Mouse (Mus musculus): ENCODE results near the gene Tmem119. TPM values are rescaled to one million over a fixed set of nuclear protein-coding genes. Genes with fewer than 3 reads are reported as not detected.

Gene Tmem119
- polyA plus RNA-seq, 1 experiment from 2014 or later: 5.0 TPM

DNA sequence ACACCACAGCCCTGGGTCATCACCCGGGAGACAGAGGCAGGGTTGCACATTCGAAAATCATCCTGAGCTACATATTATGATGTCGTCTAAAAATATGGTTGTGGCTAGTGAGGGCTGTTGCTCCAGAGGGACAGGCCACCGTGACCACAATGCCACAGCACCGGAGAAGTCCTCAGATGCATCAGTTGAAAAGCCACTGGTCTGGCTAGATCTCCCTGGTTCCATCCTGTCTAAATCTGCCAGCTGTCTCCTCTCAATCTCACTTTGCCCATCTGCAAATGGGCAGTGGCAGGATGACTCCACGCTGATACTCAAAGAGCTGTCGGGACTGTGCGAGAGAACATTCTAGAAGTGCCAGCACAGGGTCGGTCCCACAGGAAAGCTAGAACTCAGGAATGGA is 1.8 kb downstream of the Tmem119 start:
- no peak for DNase-seq (ENCODE audit: low spot score)
- 81% methylated on average over 9 of the region's 9 CpGs for WGBS
- H3K4me3 ChIP-seq (replicated peaks; ENCODE audit: low read length): no peak overlapping the region
- no peaks in the 10 kb centered on the region for H3K36me3 ChIP-seq (replicated peaks; ENCODE audit: control insufficient read depth, insufficient read depth)
- no peak overlapping the region for H3K9ac ChIP-seq
- H3K9me3 ChIP-seq (ENCODE audit: control insufficient read depth, low read length): no peaks in the 10 kb centered on the region
- no peak overlapping the region for H3K27ac ChIP-seq
- H3K27me3 ChIP-seq (ENCODE audit: control insufficient read depth, insufficient read depth, low read length): no peaks in the 10 kb centered on the region
- H3K4me1 ChIP-seq (replicated peaks; ENCODE audit: control insufficient read depth, insufficient read depth, low read length): no peaks in the 10 kb centered on the region; the same call in 1 of the 2 replicates
- H3K4me2 ChIP-seq (replicated peaks): no peak overlapping the region
- ATAC-seq (ENCODE audit: low FRiP score): no peak

GRCm38 (mm10) chr5:113797149-113797882 is 3.0 kb downstream of the Tmem119 start:
- ATAC-seq (ENCODE audit: low FRiP score) (no peak), DNase-seq (ENCODE audit: low spot score) (no peak)
- H3K27ac ChIP-seq: no peak overlapping the region
- H3K36me3 ChIP-seq (replicated peaks; ENCODE audit: control insufficient read depth, insufficient read depth): no peaks in the 10 kb centered on the region
- no peaks in the 10 kb centered on the region for H3K9me3 ChIP-seq (ENCODE audit: control insufficient read depth, low read length)
- H3K9ac ChIP-seq: no peak overlapping the region
- no peaks in the 10 kb centered on the region; the same call in 1 of the 2 replicates for H3K4me1 ChIP-seq (replicated peaks; ENCODE audit: control insufficient read depth, insufficient read depth, low read length)
- 13% methylated on average over 19 of the region's 19 CpGs for WGBS
- H3K4me2 ChIP-seq (replicated peaks): no peak overlapping the region
- no peaks in the 10 kb centered on the region for H3K27me3 ChIP-seq (ENCODE audit: control insufficient read depth, insufficient read depth, low read length)
- H3K4me3 ChIP-seq (replicated peaks; ENCODE audit: low read length): no peak overlapping the region

DNA sequence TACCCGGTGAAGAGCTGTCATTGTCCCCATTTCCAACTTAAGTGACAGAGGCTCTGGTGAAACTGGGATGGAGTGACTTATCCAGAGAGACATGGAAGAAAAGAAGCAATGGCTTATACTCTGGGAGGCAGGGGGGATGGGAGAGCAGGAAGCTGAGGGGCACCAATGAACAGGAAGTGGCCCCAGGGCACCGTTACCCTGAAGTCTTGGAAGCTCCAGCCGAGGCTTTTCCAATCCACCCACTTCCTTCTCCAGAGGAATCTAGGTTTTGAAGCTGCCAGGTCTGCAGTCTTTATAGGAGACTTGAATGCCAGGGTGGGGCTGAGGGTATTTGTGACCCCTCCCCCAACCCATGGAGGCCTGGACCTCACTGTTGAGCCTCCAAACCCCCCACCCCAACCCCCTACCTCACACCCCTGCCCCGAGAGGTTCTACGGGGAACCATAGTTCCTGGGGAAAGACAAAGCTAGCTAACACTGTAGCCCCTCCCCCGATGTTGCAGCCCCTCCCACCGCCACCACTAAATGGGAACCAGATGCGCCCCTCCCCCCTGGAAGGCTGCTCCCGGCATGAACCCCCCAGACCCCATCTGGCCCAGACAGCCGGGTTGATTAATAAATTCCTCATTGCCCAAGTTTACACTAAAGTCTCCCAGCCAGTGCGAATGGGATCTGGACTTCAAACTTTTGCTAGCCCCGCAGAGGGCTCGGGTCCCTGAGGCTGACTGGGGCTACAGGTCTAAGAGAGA is 3.7 kb downstream of the Tmem119 start:
- H3K4me3 ChIP-seq (replicated peaks; ENCODE audit: low read length): no peak overlapping the region
- no peaks in the 10 kb centered on the region for H3K27me3 ChIP-seq (ENCODE audit: control insufficient read depth, insufficient read depth, low read length)
- WGBS: 11% methylated on average over 13 of the region's 13 CpGs
- no peak overlapping the region for H3K4me2 ChIP-seq (replicated peaks)
- no peaks in the 10 kb centered on the region for H3K36me3 ChIP-seq (replicated peaks; ENCODE audit: control insufficient read depth, insufficient read depth)
- ATAC-seq (ENCODE audit: low FRiP score) (no peak), DNase-seq (ENCODE audit: low spot score) (no peak)
- H3K9me3 ChIP-seq (ENCODE audit: control insufficient read depth, low read length): no peaks in the 10 kb centered on the region
- no peak overlapping the region for H3K27ac ChIP-seq
- no peak overlapping the region for H3K9ac ChIP-seq
- H3K4me1 ChIP-seq (replicated peaks; ENCODE audit: control insufficient read depth, insufficient read depth, low read length): no peaks in the 10 kb centered on the region; the same call in 1 of the 2 replicates

GRCm38 (mm10) chr5:113791197-113792095 is 8.9 kb downstream of the Tmem119 start:
- Histone ChIP-seq H3K9me3 (ENCODE audit: control insufficient read depth, low read length) (no peaks in the 10 kb centered on the region), H3K9ac (no peak overlapping the region), H3K4me3 (replicated peaks; ENCODE audit: low read length) (no peak overlapping the region), H3K27ac (no peak overlapping the region), H3K36me3 (replicated peaks; ENCODE audit: control insufficient read depth, insufficient read depth) (no peaks in the 10 kb centered on the region), H3K4me1 (replicated peaks; ENCODE audit: control insufficient read depth, insufficient read depth, low read length) (no peaks in the 10 kb centered on the region), H3K27me3 (ENCODE audit: control insufficient read depth, insufficient read depth, low read length) (no peaks in the 10 kb centered on the region), H3K4me2 (replicated peaks) (no peak overlapping the region)
- DNase-seq (ENCODE audit: low spot score) (no peak), ATAC-seq (ENCODE audit: low FRiP score) (no peak)
- WGBS: 85% methylated on average over 16 of the region's 16 CpGs

DNA sequence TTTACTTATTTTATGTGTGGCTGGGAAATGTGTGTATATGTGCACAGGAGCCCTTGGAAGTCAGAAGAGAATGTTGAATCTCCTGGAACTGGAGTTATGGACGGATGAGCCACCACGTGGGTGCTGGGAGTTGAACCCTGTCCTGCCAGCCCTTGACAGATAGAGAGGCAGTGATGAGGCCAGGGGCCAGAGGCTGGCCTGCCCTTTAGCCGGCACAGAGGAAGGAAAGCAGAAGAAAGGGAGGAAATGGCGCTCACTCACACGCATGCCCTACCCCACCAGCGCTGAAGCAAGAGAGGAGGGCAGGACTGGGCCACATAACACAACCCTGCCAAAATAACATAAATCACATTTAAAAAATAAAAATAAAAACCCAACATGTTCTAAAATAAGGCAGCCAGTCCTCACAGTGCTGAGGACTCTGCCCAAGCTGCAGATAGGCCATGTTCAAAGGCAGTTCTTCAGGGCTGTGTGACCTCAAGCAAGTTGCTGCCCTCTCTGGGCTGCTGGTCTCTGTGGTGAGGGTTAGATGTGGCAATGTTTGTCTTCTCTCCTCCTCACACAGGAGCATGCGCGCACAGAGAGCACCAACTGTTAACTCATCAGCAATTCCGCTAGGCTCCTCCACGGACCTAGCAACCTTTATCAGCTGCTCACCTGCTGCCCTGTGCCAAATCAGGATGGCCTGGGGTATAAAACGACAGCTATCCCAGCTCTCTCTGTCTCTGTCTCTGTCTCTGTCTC is 9.7 kb downstream of the Tmem119 start:
- no peak overlapping the region for H3K4me2 ChIP-seq (replicated peaks)
- DNase-seq (ENCODE audit: low spot score): no peak
- H3K9ac ChIP-seq: no peak overlapping the region
- WGBS: 82% methylated on average over 11 of the region's 11 CpGs
- no peaks in the 10 kb centered on the region for H3K36me3 ChIP-seq (replicated peaks; ENCODE audit: control insufficient read depth, insufficient read depth)
- H3K27me3 ChIP-seq (ENCODE audit: control insufficient read depth, insufficient read depth, low read length): no peaks in the 10 kb centered on the region
- no peak overlapping the region for H3K4me3 ChIP-seq (replicated peaks; ENCODE audit: low read length)
- H3K4me1 ChIP-seq (replicated peaks; ENCODE audit: control insufficient read depth, insufficient read depth, low read length): no peaks in the 10 kb centered on the region
- ATAC-seq (ENCODE audit: low FRiP score): no peak
- no peaks in the 10 kb centered on the region for H3K9me3 ChIP-seq (ENCODE audit: control insufficient read depth, low read length)
- H3K27ac ChIP-seq: no peak overlapping the region

- no peaks in the 10 kb centered on the region for H3K4me1 ChIP-seq (replicated peaks; ENCODE audit: control insufficient read depth, insufficient read depth, low read length)
- no peak overlapping the region for H3K4me3 ChIP-seq (replicated peaks; ENCODE audit: low read length)
- H3K27me3 ChIP-seq (ENCODE audit: control insufficient read depth, insufficient read depth, low read length): no peaks in the 10 kb centered on the region
- H3K36me3 ChIP-seq (replicated peaks; ENCODE audit: control insufficient read depth, insufficient read depth): no peaks in the 10 kb centered on the region
- WGBS: 43% methylated on average over 7 of the region's 7 CpGs
- no peak overlapping the region for H3K4me2 ChIP-seq (replicated peaks)
- DNase-seq (ENCODE audit: low spot score) (no peak), ATAC-seq (ENCODE audit: low FRiP score) (no peak)
- no peaks in the 10 kb centered on the region for H3K9me3 ChIP-seq (ENCODE audit: control insufficient read depth, low read length)
- no peak overlapping the region for H3K9ac ChIP-seq
- H3K27ac ChIP-seq: no peak overlapping the region
Measured at GRCm38 (mm10) chr5:113789075-113789788, 11.1 kb downstream of the Tmem119 start.

DNA sequence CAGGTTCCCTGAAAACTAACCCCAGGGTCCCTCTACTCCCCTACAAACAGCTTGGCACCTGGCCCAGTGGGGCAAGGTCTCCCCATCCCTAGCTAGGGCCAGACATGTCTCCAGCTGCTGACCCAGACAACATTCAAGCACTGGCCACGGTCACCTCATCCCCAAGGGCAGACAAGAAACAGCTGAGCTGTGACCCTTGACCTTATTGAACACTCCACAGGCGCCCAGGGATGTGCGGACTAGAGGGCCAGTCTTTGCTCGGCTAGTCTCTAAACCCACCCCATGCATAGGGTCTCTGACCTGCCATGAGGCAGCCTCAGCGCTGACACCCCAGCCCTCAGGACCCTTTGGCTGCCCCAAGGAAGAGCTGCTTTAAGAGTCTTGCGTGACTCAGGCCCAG is 11.7 kb downstream of the Tmem119 start:
- H3K4me2 ChIP-seq (replicated peaks): no peak overlapping the region
- no peak overlapping the region for H3K4me3 ChIP-seq (replicated peaks; ENCODE audit: low read length)
- H3K4me1 ChIP-seq (replicated peaks; ENCODE audit: control insufficient read depth, insufficient read depth, low read length): no peaks in the 10 kb centered on the region
- H3K9ac ChIP-seq: no peak overlapping the region
- 47% methylated on average over 6 of the region's 6 CpGs for WGBS
- no peaks in the 10 kb centered on the region for H3K9me3 ChIP-seq (ENCODE audit: control insufficient read depth, low read length)
- no peaks in the 10 kb centered on the region for H3K36me3 ChIP-seq (replicated peaks; ENCODE audit: control insufficient read depth, insufficient read depth)
- ATAC-seq (ENCODE audit: low FRiP score) (no peak), DNase-seq (ENCODE audit: low spot score) (no peak)
- no peak overlapping the region for H3K27ac ChIP-seq
- H3K27me3 ChIP-seq (ENCODE audit: control insufficient read depth, insufficient read depth, low read length): no peaks in the 10 kb centered on the region

DNA sequence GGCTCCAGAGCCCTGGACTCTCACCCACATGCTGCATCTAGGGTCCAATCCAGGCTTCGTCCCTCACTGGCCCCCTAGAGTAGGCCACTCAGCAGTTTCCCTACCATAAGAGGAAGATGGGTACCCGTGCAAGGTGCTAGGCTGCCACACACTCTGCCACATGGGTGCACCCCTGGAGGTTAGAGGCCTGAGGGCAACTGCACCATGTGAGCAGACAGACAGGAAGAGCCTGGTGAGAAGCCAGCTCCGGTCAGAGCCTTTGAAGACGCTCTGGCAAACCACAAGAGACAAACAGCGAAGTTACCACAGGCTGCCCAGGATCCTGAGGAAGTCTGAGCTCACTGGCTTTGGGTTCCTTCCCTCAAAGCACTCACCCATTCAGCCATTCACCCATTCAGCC is 13.3 kb downstream of the Tmem119 start:
- no peak overlapping the region for H3K9ac ChIP-seq
- 77% methylated on average over 5 of the region's 5 CpGs for WGBS

More for the DNA sequence above, 13.3 kb downstream of the Tmem119 start:
- H3K4me1 ChIP-seq (replicated peaks; ENCODE audit: control insufficient read depth, insufficient read depth, low read length): no peaks in the 10 kb centered on the region
- no peaks in the 10 kb centered on the region; the same call in 1 of the 2 replicates for H3K27me3 ChIP-seq (ENCODE audit: control insufficient read depth, insufficient read depth, low read length)
- no peaks in the 10 kb centered on the region for H3K9me3 ChIP-seq (ENCODE audit: control insufficient read depth, low read length)
- no peak for DNase-seq (ENCODE audit: low spot score)
- no peak overlapping the region for H3K4me2 ChIP-seq (replicated peaks)
- H3K4me3 ChIP-seq (replicated peaks; ENCODE audit: low read length): no peak overlapping the region
- no peak overlapping the region for H3K27ac ChIP-seq
- H3K36me3 ChIP-seq (replicated peaks; ENCODE audit: control insufficient read depth, insufficient read depth): no peaks in the 10 kb centered on the region
- no peak for ATAC-seq (ENCODE audit: low FRiP score)

Measured in hindbrain, embryonic 14.5 days (tissue).